Mouse (Mus musculus) small intestine, adult 2 months (tissue): Measurements from ENCODE around the gene Plppr1.

Source experiments
- CTCF ChIP-seq: fragments of 200-500 bp; IDR thresholded peaks from 2 replicates; pipeline ENCODE4 v1.5.1; 2012; ENCODE audit warnings: low read depth, mild to moderate bottlenecking, control low read depth, inconsistent platforms, low read length, moderate library complexity, mixed read lengths; ENCODE audit not compliant: insufficient replicate concordance, insufficient read length; ENCODE audit errors: extremely low read depth
- POLR2A ChIP-seq: fragments of 200-500 bp; IDR thresholded peaks from 2 replicates; pipeline ENCODE4 v1.6.1; 2012; ENCODE audit warnings: low read depth, mild to moderate bottlenecking, control low read depth, inconsistent platforms, low read length, moderate library complexity

GRCm38 (mm10) chr4:49284692-49285291 lies 225.7 kb downstream of the Plppr1 start:
- TF ChIP-seq POLR2A: no peak
- TF ChIP-seq CTCF: no peak
